Mouse (Mus musculus) right cerebral cortex, postnatal 10 days (tissue): ENCODE measurements around the gene Smarcd2.
A peak's percentile ranks its signal among the peaks of the same experiment; 100 is the strongest.
"Not testable (repeated sequence)": the region's sequence is repeated elsewhere in the genome, so short reads cannot be mapped to it uniquely, and the experiment has no call there.

Source experiments
- DNase-seq, 2 experiments: peaks; one replicate each; pipeline ENCODE4 v3.0.0; 2021; ENCODE audit warnings: low spot score in 2 of 2

Gene Smarcd2

GRCm38 (mm10) chr11:106246834-106247233 lies 25.9 kb downstream of the Smarcd2 start:
- DNase-seq: no peak

GRCm38 (mm10) chr11:106233978-106234377 lies 38.8 kb downstream of the Smarcd2 start:
- not testable (repeated sequence) for DNase-seq

- no peak for DNase-seq
Measured at GRCm38 (mm10) chr11:106220603-106221002, 52.2 kb downstream of the Smarcd2 start.

GRCm38 (mm10) chr11:106216730-106217490 lies 55.9 kb downstream of the Smarcd2 start, which contains the start of gene Ddx42:
Gene Ddx42 (plus strand): TSS chr11:106216926.
- peak; percentile 96 for DNase-seq

- DNase-seq: peak; percentile 98 to 99
Measured at GRCm38 (mm10) chr11:106215927-106216729, 56.6 kb downstream of the Smarcd2 start, which contains the start of gene Ccdc47. Gene Ccdc47 (minus strand): TSS chr11:106216344.

GRCm38 (mm10) chr11:106215450-106215859 lies 57.3 kb downstream of the Smarcd2 start:
- DNase-seq: no peak

- DNase-seq: no peak
Measured at GRCm38 (mm10) chr11:106214856-106215255, 57.9 kb downstream of the Smarcd2 start.
